Mouse (Mus musculus): Measurements from ENCODE around the gene Gdf1.

The Gdf1 gene

GRCm38 (mm10) chr8:70329124-70329834, at the start of gene Gdf1:
Gdf1 (plus strand) TSS chr8:70329817.
- no peak for DNase-seq (ENCODE audit: low read depth, low spot score)

GRCm38 (mm10) chr8:70281001-70281400, 48.6 kb upstream of the Gdf1 start:
- no peak for DNase-seq (ENCODE audit: low read depth, low spot score)

DNA sequence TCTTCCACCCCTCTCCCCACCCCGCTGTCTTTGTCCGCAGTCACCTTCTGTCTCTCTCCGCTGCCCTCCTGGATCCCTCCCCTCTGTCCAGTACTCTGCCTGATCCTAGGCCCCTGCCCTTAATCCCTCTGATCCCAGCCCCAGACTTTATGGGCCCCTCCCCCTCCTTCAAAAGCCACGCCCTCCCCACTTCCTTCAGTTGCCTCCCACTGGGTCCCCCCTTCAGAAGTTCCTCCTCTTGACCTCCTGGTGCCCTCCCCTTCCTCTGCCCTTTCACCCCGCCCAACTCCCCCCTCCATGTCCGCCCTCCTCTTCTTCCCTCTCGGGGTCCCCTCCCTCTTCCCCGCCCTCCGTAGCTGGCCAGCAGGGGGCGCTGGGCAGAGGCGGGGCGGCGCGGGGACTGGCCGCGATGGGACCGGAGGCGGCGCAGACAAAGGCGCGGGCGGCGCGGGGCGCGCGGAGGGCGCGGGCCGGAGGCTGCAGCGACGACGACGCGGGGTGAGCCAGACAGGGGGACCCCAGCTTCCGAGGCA, 46.9 kb upstream of the Gdf1 start, which contains the start of gene Homer3:
Gene Homer3, plus strand, starts transcription at position 225 of the 533 bp plus-strand sequence.
- DNase-seq (ENCODE audit: low read depth, low spot score), result peak; percentile 91

- no peak for DNase-seq (ENCODE audit: low read depth, low spot score)
Observed at GRCm38 (mm10) chr8:70283136-70284077, 46.2 kb upstream of the Gdf1 start.

- no peak for DNase-seq (ENCODE audit: low read depth, low spot score)
Observed at GRCm38 (mm10) chr8:70284421-70284820, 45.2 kb upstream of the Gdf1 start.

GRCm38 (mm10) chr8:70285304-70285703, 44.3 kb upstream of the Gdf1 start:
- DNase-seq (ENCODE audit: low read depth, low spot score), result no peak

GRCm38 (mm10) chr8:70286737-70287136, 42.9 kb upstream of the Gdf1 start:
- DNase-seq (ENCODE audit: low read depth, low spot score), result no peak

- DNase-seq (ENCODE audit: low read depth, low spot score), result no peak
Observed at GRCm38 (mm10) chr8:70293988-70294405, 35.6 kb upstream of the Gdf1 start.

GRCm38 (mm10) chr8:70300881-70301280, 28.7 kb upstream of the Gdf1 start:
- DNase-seq (ENCODE audit: low read depth, low spot score), result no peak

GRCm38 (mm10) chr8:70302358-70302890, 27.2 kb upstream of the Gdf1 start, which contains the start of the genes Ddx49 and Cope:
Ddx49 (minus strand) TSS chr8:70302489.
Cope (plus strand) TSS chr8:70302518.
- DNase-seq (ENCODE audit: low read depth, low spot score), result peak; percentile 96

- DNase-seq (ENCODE audit: low read depth, low spot score), result no peak
Observed at GRCm38 (mm10) chr8:70302901-70303300, 26.7 kb upstream of the Gdf1 start.

- DNase-seq (ENCODE audit: low read depth, low spot score), result no peak
Observed at GRCm38 (mm10) chr8:70309311-70309710, 20.3 kb upstream of the Gdf1 start.

GRCm38 (mm10) chr8:70313399-70313798, 16.2 kb upstream of the Gdf1 start:
- DNase-seq (ENCODE audit: low read depth, low spot score), result no peak

GRCm38 (mm10) chr8:70315624-70316510, 13.8 kb upstream of the Gdf1 start, which contains the start of gene Cers1:
Cers1 (plus strand) TSS chr8:70315775.
- peak; percentile 68 for DNase-seq (ENCODE audit: low read depth, low spot score)

DNA sequence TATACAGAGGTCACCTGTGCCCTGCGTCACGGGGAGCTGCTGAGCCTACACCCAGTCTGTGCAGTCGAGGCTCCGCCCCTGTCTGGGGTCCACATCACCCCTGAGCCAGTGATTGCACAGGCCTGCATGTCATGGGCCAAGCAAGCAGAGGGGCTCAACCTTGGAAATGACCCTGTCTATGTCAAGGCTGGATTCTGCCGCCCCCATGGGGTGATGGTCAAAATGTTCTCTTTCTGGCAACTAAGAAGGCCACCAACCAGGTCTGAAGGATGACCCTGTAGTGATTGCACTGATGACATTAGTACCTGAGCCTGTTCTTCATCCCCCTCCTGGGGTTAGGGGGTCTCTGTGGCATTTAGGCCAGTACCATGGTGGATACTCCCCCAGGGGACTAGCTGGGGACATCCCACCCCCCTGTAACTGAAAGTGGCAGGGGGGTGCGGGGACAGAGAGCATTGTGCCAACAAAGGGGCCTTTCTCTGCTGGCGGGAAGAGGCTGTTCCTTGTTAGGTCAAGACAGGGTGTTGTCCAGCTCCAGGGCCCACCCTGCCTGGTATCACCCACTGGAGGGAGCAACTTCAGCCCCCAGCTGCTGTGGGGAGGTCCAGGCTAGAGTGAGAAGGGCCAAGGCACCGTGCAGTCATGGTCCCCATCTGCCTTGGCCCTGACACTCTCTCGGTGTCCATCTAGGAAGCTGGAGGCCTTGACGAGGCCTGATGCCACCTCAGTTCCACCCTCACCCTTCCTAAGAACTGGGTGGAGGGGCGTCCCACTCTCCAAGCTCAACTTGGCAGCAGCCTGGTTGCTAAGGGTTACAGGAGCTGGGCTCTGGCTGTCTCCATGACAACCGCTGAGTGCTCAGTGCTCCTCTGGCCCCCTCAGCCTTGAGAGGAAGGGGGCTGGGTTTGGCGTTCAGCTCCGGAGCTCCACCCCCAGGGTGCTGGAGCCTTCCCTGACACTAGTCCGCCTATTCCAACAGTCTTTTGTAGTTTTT, 12.8 kb upstream of the Gdf1 start:
- DNase-seq (ENCODE audit: low read depth, low spot score), result peak; percentile 88

DNA sequence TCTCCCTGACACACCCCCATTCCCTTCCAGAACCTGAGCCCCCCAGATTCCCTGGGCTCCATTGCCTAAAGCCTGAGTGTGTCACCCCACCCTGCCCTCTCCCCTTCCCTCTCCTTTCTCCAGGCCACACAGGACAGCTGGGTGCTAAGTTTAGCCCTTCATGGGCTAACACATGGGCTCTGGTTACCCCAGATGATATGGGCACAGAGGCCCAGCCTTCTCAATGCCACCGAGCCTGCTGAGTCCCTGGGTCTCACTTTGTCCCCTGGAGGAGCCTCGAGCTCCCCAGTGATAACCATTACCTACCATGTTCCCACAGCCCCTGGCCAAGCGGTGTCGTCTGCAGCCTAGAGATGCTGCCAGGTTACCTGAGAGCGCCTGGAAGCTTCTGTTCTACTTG, 11.7 kb upstream of the Gdf1 start:
- DNase-seq (ENCODE audit: low read depth, low spot score), result no peak

DNA sequence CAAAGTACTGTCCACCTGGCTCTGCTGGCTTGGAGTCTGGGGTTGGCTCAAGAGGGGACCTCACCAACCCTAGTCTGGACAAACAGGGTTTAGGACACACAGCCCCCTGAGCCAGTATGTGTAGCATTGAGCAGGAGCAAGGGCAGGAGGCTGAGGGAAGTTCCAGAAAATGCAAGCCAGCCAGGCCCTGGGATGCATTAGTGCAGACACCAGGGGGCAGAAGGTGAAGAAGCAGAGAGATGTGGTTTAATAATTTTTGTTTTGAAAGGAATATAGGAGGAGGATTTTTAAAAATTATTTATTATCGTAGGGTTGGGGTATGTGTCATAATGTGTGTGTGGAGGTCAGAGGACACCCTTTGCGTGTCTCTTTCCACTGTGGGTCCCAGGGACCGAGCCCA, 5.9 kb upstream of the Gdf1 start:
- DNase-seq (ENCODE audit: low read depth, low spot score), result no peak

DNA sequence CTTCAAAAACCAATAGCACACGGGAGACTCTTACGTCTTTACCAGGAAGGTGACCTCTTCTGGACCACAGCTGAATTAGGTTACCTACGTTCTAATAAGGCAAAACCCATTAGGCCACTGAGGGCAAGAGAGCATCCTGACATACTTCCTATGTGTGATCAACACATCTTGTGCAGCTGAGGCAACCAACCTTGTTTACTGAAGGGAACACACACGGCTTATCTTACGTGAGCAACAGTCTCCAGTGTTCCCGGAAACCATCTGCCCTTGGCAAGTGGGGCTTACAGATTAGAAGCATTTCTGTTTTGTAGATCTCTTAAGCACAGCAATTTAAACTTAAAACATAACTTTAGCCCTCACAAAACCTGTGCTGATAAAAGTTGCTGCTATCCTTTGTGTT, 2.1 kb upstream of the Gdf1 start:
- DNase-seq (ENCODE audit: low read depth, low spot score), result no peak
